Mouse (Mus musculus) heart, adult 10 weeks (tissue): ENCODE measurements around the gene Ndufs1. TPM values are rescaled to one million over a fixed set of nuclear protein-coding genes. Genes with fewer than 3 reads are reported as not detected.

Source experiments
- polyA plus RNA-seq: library from polyadenylated mRNA; stranded (reverse); fragments of 350-450 nt; fragmentation: Illumina TruSeq; extraction: RNeasy Lipid Tissue Mini Kit (QIAGEN cat#74804); gene quantifications from one replicate; pipeline ENCODE4 v1.2.3, GENCODE M21; 2014; ENCODE audit warnings: low read depth, low replicate concordance

Ndufs1 gene
- 803 TPM for polyA plus RNA-seq

GRCm38 (mm10) chr1:63176604-63177421 lies at the start of gene Ndufs1, which contains the start of gene Eef1b2:
Ndufs1 (minus strand) TSS chr1:63176833.
Eef1b2 (plus strand) TSS chr1:63176825.

GRCm38 (mm10) chr1:63214271-63214558 lies 37.6 kb upstream of the Ndufs1 start, which contains the start of gene Gpr1:
Gpr1 (minus strand) TSS chr1:63214543.

GRCm38 (mm10) chr1:63114136-63114781 lies 62.4 kb downstream of the Ndufs1 start, which contains the start of gene Ino80d:
Ino80d (minus strand) TSS chr1:63114667.

Other genes with a start within 250 kb of the Ndufs1 start
- gene Ino80d, start 62.2 kb downstream of the Ndufs1 start, polyA plus RNA-seq: 6.7 TPM
- 474 TPM for gene Eef1b2, start within 50 bp of the Ndufs1 start, polyA plus RNA-seq
- gene Gpr1, start 37.7 kb upstream of the Ndufs1 start, polyA plus RNA-seq: 0.45 TPM
- gene Zdbf2, start 96.4 kb upstream of the Ndufs1 start, polyA plus RNA-seq: 0.29 TPM